Mouse (Mus musculus) kidney, embryonic 14.5 days (tissue): ENCODE measurements around the gene Pak7. TPM values are rescaled to one million over a fixed set of nuclear protein-coding genes. Genes with fewer than 3 reads are reported as not detected.

Source experiments
- ATAC-seq: fragments of 200-750 bp; cut with Nextera tagmentation; 2 replicates; pipeline ENCODE4 v1.8.0; 2017; ENCODE audit warnings: moderate number of reproducible peaks, mild to moderate bottlenecking, moderate TSS enrichment, moderate library complexity; ENCODE audit not compliant: low FRiP score, low TSS enrichment
- H3K27ac ChIP-seq: fragments of 300-500 bp; sonication (generic); 2 replicates; pipeline ENCODE4 v1.5.1; 2014; ENCODE audit warnings: low read depth, mild to moderate bottlenecking, low read length, moderate library complexity, mixed read lengths
- H3K27me3 ChIP-seq: fragments of 300-500 bp; sonication (generic); 2 replicates; pipeline ENCODE4 v1.6.1; 2014; ENCODE audit warnings: mild to moderate bottlenecking, low read length; ENCODE audit not compliant: control insufficient read depth, insufficient read depth
- H3K36me3 ChIP-seq: fragments of 300-500 bp; sonication (generic); 2 replicates; pipeline ENCODE4 v1.6.1; 2014; ENCODE audit warnings: low read length, mixed read lengths; ENCODE audit not compliant: control insufficient read depth, insufficient read depth
- H3K4me1 ChIP-seq: fragments of 300-500 bp; sonication (generic); 2 replicates; pipeline ENCODE4 v1.6.1; 2014; ENCODE audit warnings: low read length, mixed read lengths; ENCODE audit not compliant: control insufficient read depth, insufficient read depth
- H3K4me2 ChIP-seq: fragments of 300-500 bp; sonication (generic); replicated peaks from 2 replicates; pipeline ENCODE4 v1.6.1; 2014; ENCODE audit warnings: low read depth, mild to moderate bottlenecking, low read length
- H3K4me3 ChIP-seq: fragments of 300-500 bp; sonication (generic); 2 replicates; pipeline ENCODE4 v1.5.1; 2014; ENCODE audit warnings: mild to moderate bottlenecking, low read length
- H3K9ac ChIP-seq: fragments of 300-500 bp; sonication (generic); 2 replicates; pipeline ENCODE4 v1.6.1; 2014; ENCODE audit warnings: low read depth, mild to moderate bottlenecking, low read length, moderate library complexity
- H3K9me3 ChIP-seq: fragments of 300-500 bp; sonication (generic); 2 replicates; pipeline ENCODE4 v1.6.1; 2016; ENCODE audit warnings: low read length; ENCODE audit not compliant: control insufficient read depth
- WGBS: fragments of 180-500 bp; shearing (Covaris S2); extraction: QIAGEN DNeasy Blood & Tissue Kit; methylation state at CpG from one replicate; pipeline ENCODE4 v1.1.7; 2014; 5-methylcytosine and 5-hydroxymethylcytosine counted together
- polyA plus RNA-seq: library from polyadenylated mRNA; unstranded; fragments of >200 nt; fragmentation: Nextera tagmentation; extraction: Ambion mirVana; gene quantifications from 2 replicates; pipeline ENCODE4 v1.2.1, GENCODE M21; 2014

The Pak7 gene
- polyA plus RNA-seq, 1 experiment from 2014 or later = 1.6 TPM

DNA sequence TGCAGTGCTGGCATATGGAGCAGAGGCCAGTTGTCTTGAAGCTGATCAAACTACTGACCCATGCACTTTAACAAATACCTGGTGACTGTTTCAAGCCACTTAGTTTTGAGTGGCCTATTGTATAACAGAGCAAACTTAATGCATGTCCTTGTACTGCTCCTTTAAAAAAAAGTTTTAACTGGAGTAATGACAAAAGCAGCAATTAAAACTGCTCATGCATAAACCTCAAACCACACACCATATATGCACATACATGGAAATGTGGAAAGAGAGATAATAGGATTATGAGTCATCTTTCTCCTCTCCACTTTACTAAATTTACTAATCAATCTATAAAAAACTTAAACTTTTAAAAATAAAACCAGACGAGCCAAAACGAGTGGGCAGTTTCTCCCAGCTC, 291.8 kb downstream of the Pak7 start:
- no peaks in the 10 kb centered on the region for H3K4me1 ChIP-seq
- H3K36me3 ChIP-seq = no peaks in the 10 kb centered on the region
- H3K9me3 ChIP-seq = no peaks in the 10 kb centered on the region
- H3K9ac ChIP-seq = no peak overlapping the region
- no peak for ATAC-seq
- H3K27ac ChIP-seq = no peak overlapping the region
- WGBS = 40% methylated on average over 2 of the region's 2 CpGs
- no peak overlapping the region for H3K4me2 ChIP-seq
- H3K4me3 ChIP-seq = no peak overlapping the region
- no peaks in the 10 kb centered on the region for H3K27me3 ChIP-seq

DNA sequence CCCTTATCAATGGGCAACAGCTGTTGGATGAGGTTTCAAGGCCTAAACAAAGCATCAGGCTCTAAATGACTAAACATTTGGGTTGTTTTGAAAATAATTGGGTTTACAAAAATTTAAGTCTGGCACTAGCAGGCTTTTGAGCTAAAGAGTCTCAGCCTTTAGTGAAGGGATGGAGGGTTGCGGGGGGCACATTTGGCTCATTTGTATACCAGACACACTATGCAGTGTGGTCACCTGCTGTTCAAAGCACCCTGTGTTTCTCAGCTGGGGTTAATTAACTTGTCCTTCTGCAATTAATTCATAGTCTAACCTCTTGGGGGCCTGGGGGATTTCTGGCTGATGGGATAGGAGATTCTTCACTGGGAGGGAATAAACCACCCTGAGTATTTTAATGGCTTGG, 323.4 kb downstream of the Pak7 start:
- Histone ChIP-seq H3K4me2 (no peak overlapping the region), H3K9me3 (no peaks in the 10 kb centered on the region), H3K4me1 (peaks cover 2% of the 10 kb centered on the region; the same call in 1 of the 2 replicates), H3K4me3 (no peak overlapping the region), H3K27ac (no peak overlapping the region), H3K36me3 (no peaks in the 10 kb centered on the region), H3K27me3 (peaks cover 13% of the 10 kb centered on the region), H3K9ac (no peak overlapping the region)
- WGBS = 100% methylated on average over 1 of the region's 1 CpGs
- ATAC-seq = no peak

DNA sequence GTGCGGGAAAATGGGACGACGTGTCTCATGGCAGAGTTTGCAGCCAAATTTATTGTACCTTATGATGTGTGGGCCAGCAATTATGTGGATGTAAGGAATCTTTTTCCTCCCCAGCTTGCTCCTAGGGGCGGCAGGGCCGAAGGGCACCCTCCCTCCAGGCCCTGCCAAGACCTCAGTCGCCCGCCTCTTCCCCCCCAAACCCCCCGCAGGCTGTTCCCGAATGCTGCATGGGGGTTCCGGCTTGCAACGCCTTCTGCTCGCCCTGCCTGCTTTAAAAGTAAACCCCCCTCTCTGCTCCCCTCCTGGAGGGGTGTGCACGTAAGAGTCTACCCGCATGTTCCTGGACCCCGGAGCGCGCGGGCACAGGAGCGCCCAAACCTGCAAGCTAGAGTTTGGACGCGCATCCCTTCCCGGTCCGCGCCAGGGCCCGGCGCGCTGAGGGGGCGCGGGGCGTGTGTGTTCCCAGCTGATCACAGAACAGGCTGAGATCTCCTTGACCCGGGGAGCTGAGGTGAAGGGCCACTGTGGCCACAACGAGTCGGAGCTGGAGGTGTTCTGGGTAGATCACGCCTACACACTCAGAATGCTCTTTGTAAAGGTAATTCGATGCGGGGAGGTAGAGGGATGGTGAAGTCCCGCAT, 328.6 kb downstream of the Pak7 start:
- ATAC-seq = peak; percentile 51
- Histone ChIP-seq H3K4me1 (peaks cover 13% of the 10 kb centered on the region; the same call in 1 of the 2 replicates), H3K4me2 (peak overlapping the region; percentile 53), H3K9ac (no peak overlapping the region), H3K27ac (no peak overlapping the region), H3K9me3 (no peaks in the 10 kb centered on the region), H3K36me3 (no peaks in the 10 kb centered on the region), H3K4me3 (peak overlapping the region; percentile 30), H3K27me3 (peaks cover 33% of the 10 kb centered on the region)
- WGBS = 1% methylated on average over 37 of the region's 37 CpGs

DNA sequence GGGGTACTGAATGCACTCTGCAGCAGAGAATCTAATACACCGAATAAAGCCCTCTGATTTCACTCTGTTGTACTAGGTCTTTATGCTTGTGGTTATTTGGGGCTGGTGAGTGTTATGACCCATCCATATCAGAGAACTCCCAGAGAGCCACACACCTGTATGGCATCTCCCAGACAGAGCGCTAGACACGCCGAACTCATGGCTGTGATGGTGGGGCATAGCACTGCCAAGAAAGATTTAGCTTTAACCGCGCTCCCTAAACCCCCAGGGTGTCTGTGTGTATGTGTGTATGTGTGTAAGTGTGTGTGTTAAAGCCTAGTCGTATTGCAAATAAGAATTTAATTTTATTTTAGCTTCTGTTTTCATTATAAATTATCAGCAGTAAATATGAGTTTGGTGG, 329.4 kb downstream of the Pak7 start:
- H3K4me2 ChIP-seq = peak overlapping the region; percentile 53
- peaks cover 13% of the 10 kb centered on the region; the same call in 1 of the 2 replicates for H3K4me1 ChIP-seq
- peak; percentile 33; the same call in 1 of the 2 replicates for ATAC-seq
- no peaks in the 10 kb centered on the region for H3K36me3 ChIP-seq
- H3K27ac ChIP-seq = no peak overlapping the region
- peak overlapping the region; percentile 30 for H3K4me3 ChIP-seq
- no peak overlapping the region for H3K9ac ChIP-seq
- WGBS = 5% methylated on average over 7 of the region's 7 CpGs
- peaks cover 33% of the 10 kb centered on the region for H3K27me3 ChIP-seq
- no peaks in the 10 kb centered on the region for H3K9me3 ChIP-seq

DNA sequence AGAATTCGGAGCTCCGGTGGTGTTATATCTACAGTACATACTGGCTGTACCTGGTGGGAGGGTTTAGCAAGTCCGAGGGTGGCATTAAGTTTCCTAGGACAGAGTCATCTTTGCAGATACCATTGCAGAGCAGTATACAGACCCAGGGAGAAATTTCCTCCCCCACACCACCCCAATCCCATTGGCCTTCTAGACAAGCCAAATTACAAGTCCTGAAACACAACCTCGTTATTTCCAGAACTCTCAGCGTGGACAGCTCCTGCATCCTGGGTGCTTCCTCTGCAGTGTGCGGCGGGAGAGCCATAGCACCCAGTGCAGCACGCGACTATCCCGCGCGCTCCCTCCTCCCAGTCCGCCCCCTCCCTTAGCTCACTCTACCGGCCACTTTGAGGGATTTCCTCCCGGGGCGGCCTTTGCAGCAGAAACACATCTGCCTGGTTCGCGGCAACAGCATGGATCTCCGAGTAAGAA, 329.9 kb downstream of the Pak7 start:
- ATAC-seq = peak; percentile 75
- Histone ChIP-seq H3K4me2 (peak overlapping the region; percentile 53), H3K36me3 (no peaks in the 10 kb centered on the region), H3K4me3 (peak overlapping the region; percentile 30), H3K4me1 (peaks cover 13% of the 10 kb centered on the region; the same call in 1 of the 2 replicates), H3K27me3 (peaks cover 33% of the 10 kb centered on the region), H3K27ac (no peak overlapping the region), H3K9ac (no peak overlapping the region), H3K9me3 (no peaks in the 10 kb centered on the region)
- WGBS = 6% methylated on average over 19 of the region's 19 CpGs

DNA sequence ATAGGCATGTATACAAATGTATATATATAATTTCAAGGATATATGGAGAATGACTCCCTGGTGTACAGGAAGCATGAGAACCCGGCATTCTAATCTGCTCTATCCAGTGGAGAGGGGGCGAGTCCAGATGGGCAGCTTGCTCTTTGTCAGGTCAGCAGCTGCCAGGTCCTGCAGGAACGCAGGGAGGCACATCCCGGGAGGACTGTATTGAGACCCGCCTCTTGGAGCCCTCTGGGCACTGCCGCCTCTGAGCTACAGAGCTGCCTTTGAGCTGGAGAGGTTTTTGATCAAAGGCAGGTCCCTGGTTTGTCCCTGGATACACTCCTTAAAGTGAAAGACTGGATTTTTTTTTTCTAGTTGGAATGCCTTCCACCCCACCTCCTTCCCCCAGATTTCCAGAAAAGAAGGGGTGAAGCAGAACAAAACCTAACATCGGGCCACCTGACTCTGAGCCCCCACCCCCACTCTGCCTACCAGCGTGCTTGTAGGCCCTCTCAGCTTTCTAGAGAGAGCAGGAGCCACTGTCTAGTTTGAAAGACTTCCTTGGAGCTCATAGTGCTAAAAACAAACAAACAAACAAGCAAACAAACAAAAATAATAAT, 336.0 kb downstream of the Pak7 start, which contains the start of gene Lamp5:
Lamp5 (plus strand) TSS at position 552 of the 602 bp plus-strand sequence.
- H3K27me3 ChIP-seq = 0 out of 2 replicates have a peak, but pooled peaks cover 2% of the 10 kb centered on the region
- H3K27ac ChIP-seq = peak within 1 kb of the TSS; percentile 69
- H3K4me2 ChIP-seq = peak within 1 kb of the TSS; percentile 54
- 3% methylated on average over 8 of the region's 8 CpGs for WGBS
- H3K4me1 ChIP-seq = no peaks in the 10 kb centered on the region
- peak within 1 kb of the TSS; percentile 30 for H3K4me3 ChIP-seq
- ATAC-seq = peak; percentile 78
- no peak within 1 kb of the TSS for H3K9ac ChIP-seq
- H3K9me3 ChIP-seq = no peaks in the 10 kb centered on the region
- no peaks in the 10 kb centered on the region for H3K36me3 ChIP-seq

DNA sequence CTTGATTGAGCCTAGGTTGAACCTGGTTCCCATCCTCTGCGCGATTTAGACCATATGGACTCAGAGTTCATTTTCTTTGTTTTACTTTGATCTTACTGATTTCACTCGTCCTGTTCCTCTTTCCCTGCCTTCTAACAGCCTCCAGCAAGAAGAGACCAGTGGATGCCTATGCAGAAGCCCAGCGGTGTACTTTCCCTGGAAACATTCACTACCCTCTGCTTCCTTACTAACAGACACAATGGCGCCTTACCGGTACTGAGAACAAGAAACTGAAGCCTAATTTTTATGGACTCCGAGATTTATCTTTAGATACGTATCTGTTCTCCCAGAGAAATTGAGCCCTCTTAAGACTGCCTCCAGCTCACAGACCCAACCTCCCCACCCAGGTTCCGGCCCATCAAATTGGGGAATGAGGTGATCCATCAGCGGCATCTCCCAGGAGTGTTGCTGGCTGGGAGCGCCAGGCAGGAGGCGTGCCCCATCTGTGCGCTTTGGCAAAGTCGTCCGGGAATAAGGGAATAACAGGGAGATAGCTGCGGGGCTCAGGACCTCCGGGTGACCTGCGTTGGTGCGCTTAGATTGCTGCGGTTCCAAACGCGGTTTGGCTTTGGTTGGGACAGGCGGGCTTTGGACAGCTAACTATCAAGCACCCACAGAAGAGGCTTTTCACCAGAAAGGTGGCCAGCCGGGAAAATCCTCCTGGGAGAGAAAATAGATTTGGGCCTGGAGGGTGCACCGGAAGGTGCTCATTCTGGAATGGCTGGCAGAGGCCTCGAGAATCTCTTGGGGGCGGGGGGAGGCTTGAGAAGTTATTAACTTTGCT, 336.8 kb downstream of the Pak7 start:
- H3K36me3 ChIP-seq = no peaks in the 10 kb centered on the region

DNA sequence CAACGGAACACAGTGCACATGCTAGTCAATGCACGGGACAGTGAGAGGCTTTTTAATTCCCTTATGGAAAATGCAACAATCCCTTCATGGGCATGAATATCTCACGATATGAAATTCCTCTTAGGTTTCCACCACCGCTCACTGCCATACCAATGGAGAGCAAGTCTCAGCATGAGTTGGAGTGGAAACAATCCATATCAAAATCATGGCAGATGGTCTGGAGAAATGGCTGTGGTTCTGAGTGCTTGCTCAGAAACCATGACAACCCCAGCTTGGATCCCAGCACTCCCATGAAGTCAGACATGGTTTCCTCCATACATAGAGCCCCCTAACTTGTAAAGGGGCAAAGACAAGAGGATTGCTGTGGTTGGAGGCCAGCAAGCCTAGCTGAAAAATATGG, 339.3 kb downstream of the Pak7 start:
- no peaks in the 10 kb centered on the region for H3K4me1 ChIP-seq
- 0 out of 2 replicates have a peak, but pooled peaks cover 2% of the 10 kb centered on the region for H3K27me3 ChIP-seq
- no peak overlapping the region for H3K27ac ChIP-seq
- no peak overlapping the region for H3K4me3 ChIP-seq
- WGBS = 94% methylated on average over 4 of the region's 4 CpGs
- H3K36me3 ChIP-seq = no peaks in the 10 kb centered on the region
- no peak overlapping the region for H3K9ac ChIP-seq
- no peaks in the 10 kb centered on the region for H3K9me3 ChIP-seq
- ATAC-seq = no peak
- no peak overlapping the region for H3K4me2 ChIP-seq

More for the DNA sequence above, 336.8 kb downstream of the Pak7 start:
- Histone ChIP-seq H3K9ac (no peak overlapping the region), H3K9me3 (no peaks in the 10 kb centered on the region), H3K27me3 (0 out of 2 replicates have a peak, but pooled peaks cover 2% of the 10 kb centered on the region), H3K4me2 (peak overlapping the region; percentile 54), H3K4me3 (peak overlapping the region; percentile 30), H3K4me1 (no peaks in the 10 kb centered on the region), H3K27ac (peak overlapping the region; percentile 69)
- ATAC-seq = peak; percentile 96
- WGBS = 7% methylated on average over 27 of the region's 27 CpGs
